Mouse (Mus musculus): ENCODE data around the gene Smyd4. TPM values are rescaled to one million over a fixed set of nuclear protein-coding genes. Genes with fewer than 3 reads are reported as not detected.

Smyd4 gene
- polyA plus RNA-seq, 1 experiment = 14.7 TPM

- TF ChIP-seq MAX (IDR thresholded peaks at IDR 0.05) (no peak), MYOD1 (IDR thresholded peaks at IDR 0.05; ENCODE audit: control insufficient read depth, insufficient read length, low read depth) (no peak), MYOG (IDR thresholded peaks at IDR 0.05; ENCODE audit: control insufficient read depth, extremely low read depth, insufficient read length) (no peak), CTCF (IDR thresholded peaks at IDR 0.05; ENCODE audit: control insufficient read depth, insufficient read depth, insufficient read length) (no peak), FOSL1 (IDR thresholded peaks at IDR 0.05; ENCODE audit: insufficient read depth, low read length, poor library complexity, severe bottlenecking) (no peak), USF1 (IDR thresholded peaks at IDR 0.05; ENCODE audit: low read depth) (no peak), CEBPB (IDR thresholded peaks at IDR 0.05; ENCODE audit: low read depth) (no peak)
Measured at GRCm38 (mm10) chr11:75429019-75429705, 80.9 kb downstream of the Smyd4 start.

GRCm38 (mm10) chr11:75431307-75431706 lies 83.1 kb downstream of the Smyd4 start:
- Histone ChIP-seq H3K4me3 (ENCODE audit: insufficient read depth, poor library complexity, severe bottlenecking) (no peak overlapping the region), H3K27me3 (ENCODE audit: control insufficient read depth, insufficient read depth, insufficient read length) (no peaks in the 10 kb centered on the region), H3K79me3 (ENCODE audit: low read depth) (no peaks in the 10 kb centered on the region), H3K36me3 (ENCODE audit: control insufficient read depth, insufficient read depth) (no peaks in the 10 kb centered on the region), H3ac (ENCODE audit: control insufficient read depth, insufficient read length, low read depth) (no peak overlapping the region), H3K79me2 (ENCODE audit: control insufficient read depth, insufficient read depth) (no peaks in the 10 kb centered on the region)
- no peak for TF ChIP-seq CEBPB (IDR thresholded peaks at IDR 0.05; ENCODE audit: low read depth)
- no peak for TF ChIP-seq MYOG (IDR thresholded peaks at IDR 0.05; ENCODE audit: control insufficient read depth, extremely low read depth, insufficient read length)
- no peak for TF ChIP-seq FOSL1 (IDR thresholded peaks at IDR 0.05; ENCODE audit: insufficient read depth, low read length, poor library complexity, severe bottlenecking)
- TF ChIP-seq MYOD1 (IDR thresholded peaks at IDR 0.05; ENCODE audit: control insufficient read depth, insufficient read length, low read depth) = no peak
- TF ChIP-seq MAX (IDR thresholded peaks at IDR 0.05) = no peak
- TF ChIP-seq USF1 (IDR thresholded peaks at IDR 0.05; ENCODE audit: low read depth) = no peak
- no peak for TF ChIP-seq CTCF (IDR thresholded peaks at IDR 0.05; ENCODE audit: control insufficient read depth, insufficient read depth, insufficient read length)

More at GRCm38 (mm10) chr11:75429019-75429705, 80.9 kb downstream of the Smyd4 start:
- no peak overlapping the region for H3K4me3 ChIP-seq (ENCODE audit: insufficient read depth, poor library complexity, severe bottlenecking)
- H3K36me3 ChIP-seq (ENCODE audit: control insufficient read depth, insufficient read depth) = no peaks in the 10 kb centered on the region
- H3K79me2 ChIP-seq (ENCODE audit: control insufficient read depth, insufficient read depth) = no peaks in the 10 kb centered on the region
- no peaks in the 10 kb centered on the region for H3K79me3 ChIP-seq (ENCODE audit: low read depth)
- no peaks in the 10 kb centered on the region for H3K27me3 ChIP-seq (ENCODE audit: control insufficient read depth, insufficient read depth, insufficient read length)
- H3ac ChIP-seq (ENCODE audit: control insufficient read depth, insufficient read length, low read depth) = no peak overlapping the region

- Histone ChIP-seq H3K4me3 (ENCODE audit: insufficient read depth, poor library complexity, severe bottlenecking) (no peak overlapping the region), H3K36me3 (ENCODE audit: control insufficient read depth, insufficient read depth) (no peaks in the 10 kb centered on the region), H3ac (ENCODE audit: control insufficient read depth, insufficient read length, low read depth) (no peak overlapping the region), H3K79me3 (ENCODE audit: low read depth) (no peaks in the 10 kb centered on the region), H3K79me2 (ENCODE audit: control insufficient read depth, insufficient read depth) (no peaks in the 10 kb centered on the region), H3K27me3 (ENCODE audit: control insufficient read depth, insufficient read depth, insufficient read length) (no peaks in the 10 kb centered on the region)
- TF ChIP-seq MAX (IDR thresholded peaks at IDR 0.05) (no peak), CTCF (IDR thresholded peaks at IDR 0.05; ENCODE audit: control insufficient read depth, insufficient read depth, insufficient read length) (no peak), CEBPB (IDR thresholded peaks at IDR 0.05; ENCODE audit: low read depth) (no peak), MYOD1 (IDR thresholded peaks at IDR 0.05; ENCODE audit: control insufficient read depth, insufficient read length, low read depth) (no peak), FOSL1 (IDR thresholded peaks at IDR 0.05; ENCODE audit: insufficient read depth, low read length, poor library complexity, severe bottlenecking) (no peak), MYOG (IDR thresholded peaks at IDR 0.05; ENCODE audit: control insufficient read depth, extremely low read depth, insufficient read length) (no peak), USF1 (IDR thresholded peaks at IDR 0.05; ENCODE audit: low read depth) (no peak)
Measured at GRCm38 (mm10) chr11:75434138-75434537, 85.9 kb downstream of the Smyd4 start.

- H3K4me3 ChIP-seq (ENCODE audit: insufficient read depth, poor library complexity, severe bottlenecking) = no peak overlapping the region
Measured at GRCm38 (mm10) chr11:75438194-75438593, 90.0 kb downstream of the Smyd4 start.

GRCm38 (mm10) chr11:75438804-75439203 lies 90.6 kb downstream of the Smyd4 start:
- Histone ChIP-seq H3K79me3 (ENCODE audit: low read depth) (no peaks in the 10 kb centered on the region), H3K27me3 (ENCODE audit: control insufficient read depth, insufficient read depth, insufficient read length) (no peaks in the 10 kb centered on the region), H3K36me3 (ENCODE audit: control insufficient read depth, insufficient read depth) (peaks cover 30% of the 10 kb centered on the region), H3K4me3 (ENCODE audit: insufficient read depth, poor library complexity, severe bottlenecking) (no peak overlapping the region), H3K79me2 (ENCODE audit: control insufficient read depth, insufficient read depth) (no peaks in the 10 kb centered on the region), H3ac (ENCODE audit: control insufficient read depth, insufficient read length, low read depth) (no peak overlapping the region)
- TF ChIP-seq CTCF (IDR thresholded peaks at IDR 0.05; ENCODE audit: control insufficient read depth, insufficient read depth, insufficient read length) (no peak), USF1 (IDR thresholded peaks at IDR 0.05; ENCODE audit: low read depth) (no peak), MAX (IDR thresholded peaks at IDR 0.05) (no peak), CEBPB (IDR thresholded peaks at IDR 0.05; ENCODE audit: low read depth) (no peak)

More at GRCm38 (mm10) chr11:75438194-75438593, 90.0 kb downstream of the Smyd4 start:
- TF ChIP-seq MYOD1 (IDR thresholded peaks at IDR 0.05; ENCODE audit: control insufficient read depth, insufficient read length, low read depth) (no peak), MYOG (IDR thresholded peaks at IDR 0.05; ENCODE audit: control insufficient read depth, extremely low read depth, insufficient read length) (no peak), FOSL1 (IDR thresholded peaks at IDR 0.05; ENCODE audit: insufficient read depth, low read length, poor library complexity, severe bottlenecking) (no peak), CEBPB (IDR thresholded peaks at IDR 0.05; ENCODE audit: low read depth) (no peak), USF1 (IDR thresholded peaks at IDR 0.05; ENCODE audit: low read depth) (no peak), MAX (IDR thresholded peaks at IDR 0.05) (no peak)
- H3ac ChIP-seq (ENCODE audit: control insufficient read depth, insufficient read length, low read depth) = no peak overlapping the region
- no peaks in the 10 kb centered on the region for H3K79me3 ChIP-seq (ENCODE audit: low read depth)
- H3K27me3 ChIP-seq (ENCODE audit: control insufficient read depth, insufficient read depth, insufficient read length) = no peaks in the 10 kb centered on the region
- no peaks in the 10 kb centered on the region for H3K79me2 ChIP-seq (ENCODE audit: control insufficient read depth, insufficient read depth)
- peaks cover 25% of the 10 kb centered on the region for H3K36me3 ChIP-seq (ENCODE audit: control insufficient read depth, insufficient read depth)

GRCm38 (mm10) chr11:75439363-75439762 lies 91.1 kb downstream of the Smyd4 start, which contains the start of gene Serpinf2:
Gene Serpinf2, minus strand, starts transcription at chr11:75439591.
- H3K36me3 ChIP-seq (ENCODE audit: control insufficient read depth, insufficient read depth) = peaks cover 32% of the 10 kb centered on the region
- H3ac ChIP-seq (ENCODE audit: control insufficient read depth, insufficient read length, low read depth) = no peak within 1 kb of the TSS
- no peak for TF ChIP-seq MYOD1 (IDR thresholded peaks at IDR 0.05; ENCODE audit: control insufficient read depth, insufficient read length, low read depth)
- no peak for TF ChIP-seq CEBPB (IDR thresholded peaks at IDR 0.05; ENCODE audit: low read depth)
- no peak for TF ChIP-seq CTCF (IDR thresholded peaks at IDR 0.05; ENCODE audit: control insufficient read depth, insufficient read depth, insufficient read length)
- TF ChIP-seq USF1 (IDR thresholded peaks at IDR 0.05; ENCODE audit: low read depth) = no peak
- no peaks in the 10 kb centered on the region for H3K79me2 ChIP-seq (ENCODE audit: control insufficient read depth, insufficient read depth)
- no peaks in the 10 kb centered on the region for H3K27me3 ChIP-seq (ENCODE audit: control insufficient read depth, insufficient read depth, insufficient read length)
- H3K4me3 ChIP-seq (ENCODE audit: insufficient read depth, poor library complexity, severe bottlenecking) = no peak within 1 kb of the TSS
- no peaks in the 10 kb centered on the region for H3K79me3 ChIP-seq (ENCODE audit: low read depth)
